Mouse (Mus musculus): ENCODE results near the gene Tbl1x.

Gene Tbl1x

DNA sequence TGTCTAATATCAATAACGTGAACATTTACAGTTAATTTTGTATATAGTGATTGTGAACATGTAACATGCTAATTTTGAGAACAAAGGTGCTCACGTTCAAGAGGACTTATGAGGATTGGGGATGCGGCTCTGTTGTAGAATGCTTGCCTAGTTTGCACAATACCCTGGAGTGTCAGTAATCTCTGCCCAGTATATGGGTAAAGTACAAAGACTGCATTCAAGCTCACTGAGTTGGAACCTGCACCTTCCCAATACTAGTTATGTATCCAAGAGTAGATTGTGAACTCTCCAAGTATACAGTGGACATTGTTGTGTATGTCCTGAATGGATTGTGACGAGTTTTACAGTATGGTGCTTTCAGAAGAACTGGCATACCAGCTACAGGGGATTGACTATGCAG, 33.7 kb downstream of the Tbl1x start:
- no peak for DNase-seq (ENCODE audit: low read depth, low spot score)

- no peak for DNase-seq (ENCODE audit: low read depth, low spot score)
Measured at GRCm38 (mm10) chrX:77545362-77546078, 34.7 kb downstream of the Tbl1x start.

GRCm38 (mm10) chrX:77546448-77546847, 35.6 kb downstream of the Tbl1x start:
- no peak for DNase-seq (ENCODE audit: low read depth, low spot score)

DNA sequence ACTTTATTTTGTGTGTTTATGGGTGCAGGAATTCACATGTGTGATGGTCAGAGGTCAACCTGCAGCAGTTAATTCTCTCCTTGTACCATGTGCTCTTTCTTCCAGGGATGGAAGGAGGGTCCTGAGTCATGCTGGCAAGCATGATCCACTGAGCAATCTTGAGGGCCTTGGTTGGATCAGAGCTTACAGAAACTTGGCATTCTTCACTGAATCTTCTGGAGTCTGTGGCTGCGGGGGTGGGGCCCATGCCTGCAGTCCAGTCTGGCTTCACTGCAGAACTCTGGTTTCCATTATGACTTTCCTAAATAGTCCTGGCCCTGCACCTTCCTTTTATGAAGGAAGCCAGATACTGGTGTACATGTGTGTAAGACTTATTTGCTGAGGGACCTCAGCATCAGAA, 38.1 kb downstream of the Tbl1x start:
- DNase-seq (ENCODE audit: low read depth, low spot score): no peak

- no peak for DNase-seq (ENCODE audit: low read depth, low spot score)
Measured at GRCm38 (mm10) chrX:77550388-77550787, 39.6 kb downstream of the Tbl1x start.

- no peak for DNase-seq (ENCODE audit: low read depth, low spot score)
Measured at GRCm38 (mm10) chrX:77551306-77551705, 40.5 kb downstream of the Tbl1x start.

DNA sequence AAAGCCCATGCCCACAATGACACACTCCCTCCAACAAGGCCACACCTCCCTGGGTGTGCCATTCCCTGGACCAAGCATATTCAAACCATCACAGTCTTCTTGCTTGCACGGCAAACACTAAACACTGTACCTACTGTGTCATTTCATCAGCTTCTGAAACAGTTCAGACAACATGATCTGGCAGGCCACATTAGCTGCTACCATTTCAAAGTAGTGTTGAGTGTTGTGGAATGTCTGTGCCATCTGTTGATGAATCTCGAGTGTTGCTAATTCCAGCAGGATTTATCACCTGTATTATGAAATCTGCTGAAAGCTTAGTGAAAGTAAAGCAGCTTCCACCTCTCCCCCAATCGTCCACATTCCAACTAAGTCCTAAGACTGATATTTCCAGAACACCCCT, 41.3 kb downstream of the Tbl1x start:
- no peak for DNase-seq (ENCODE audit: low read depth, low spot score)

GRCm38 (mm10) chrX:77555985-77556384, 45.2 kb downstream of the Tbl1x start:
- no peak for DNase-seq (ENCODE audit: low read depth, low spot score)

GRCm38 (mm10) chrX:77559199-77559881, 48.5 kb downstream of the Tbl1x start:
- DNase-seq (ENCODE audit: low read depth, low spot score): no peak

DNA sequence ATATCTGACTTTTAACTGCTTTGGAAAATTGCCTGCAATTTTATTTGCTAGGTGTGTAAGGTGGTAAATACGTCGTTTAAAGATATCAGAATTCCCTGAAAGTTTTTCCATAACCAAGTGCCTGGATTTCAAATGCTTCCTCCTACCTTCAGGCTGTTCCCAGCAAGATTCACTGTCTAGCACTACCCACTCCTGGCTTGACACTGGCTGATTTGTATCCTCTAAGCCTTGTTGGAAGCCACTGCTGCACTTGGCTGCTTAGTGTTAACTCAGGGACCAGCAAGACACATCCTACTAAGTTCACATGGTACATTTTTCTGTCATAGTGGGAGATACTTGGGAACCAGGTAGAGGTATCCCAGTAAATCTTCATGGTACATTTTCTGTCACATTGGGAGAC, 52.8 kb downstream of the Tbl1x start:
- DNase-seq (ENCODE audit: low read depth, low spot score): no peak

GRCm38 (mm10) chrX:77566739-77567138, 55.9 kb downstream of the Tbl1x start:
- no peak for DNase-seq (ENCODE audit: low read depth, low spot score)

DNA sequence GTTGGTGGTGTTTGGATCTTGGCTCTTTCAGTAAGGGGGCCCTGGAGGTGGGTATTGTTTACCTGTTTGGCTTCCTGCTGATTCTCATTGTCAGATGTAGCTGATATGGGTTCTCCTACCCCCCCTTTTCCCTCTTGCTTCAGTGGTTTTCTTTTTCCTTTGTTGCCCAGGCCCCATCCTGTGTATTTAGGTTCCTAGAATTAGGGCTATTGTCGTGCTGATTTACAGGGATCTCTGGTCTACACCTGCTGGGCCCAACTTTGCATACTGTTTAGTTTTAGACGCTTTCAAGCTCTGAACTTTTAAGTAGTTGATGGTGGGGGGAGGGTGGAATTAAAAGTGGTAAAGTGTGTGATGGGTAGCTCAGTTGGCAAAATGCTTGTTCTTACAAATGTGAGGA, 57.2 kb downstream of the Tbl1x start:
- DNase-seq (ENCODE audit: low read depth, low spot score): no peak

- no peak for DNase-seq (ENCODE audit: low read depth, low spot score)
Measured at GRCm38 (mm10) chrX:77573743-77574142, 62.9 kb downstream of the Tbl1x start.

GRCm38 (mm10) chrX:77577108-77577507, 66.3 kb downstream of the Tbl1x start:
- no peak for DNase-seq (ENCODE audit: low read depth, low spot score)

DNA sequence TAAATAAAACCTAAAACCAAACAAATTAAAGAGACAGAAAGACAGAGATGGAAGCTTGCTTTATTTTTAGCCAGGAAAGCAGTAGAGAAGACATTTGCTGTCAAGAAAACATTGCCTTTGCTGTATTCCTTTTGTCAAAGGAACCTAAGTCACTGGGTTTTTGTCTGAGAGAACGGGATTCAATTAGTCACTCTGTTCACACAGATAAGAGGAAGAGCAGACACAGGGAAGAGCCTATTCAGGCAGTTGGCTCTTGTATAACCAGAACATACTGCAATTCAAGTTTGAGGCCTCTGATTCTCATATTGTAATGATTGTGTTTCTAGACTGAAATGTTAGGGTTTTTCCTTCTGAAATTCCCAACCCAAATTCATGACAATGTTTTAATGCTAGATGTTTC, 67.4 kb downstream of the Tbl1x start:
- no peak for DNase-seq (ENCODE audit: low read depth, low spot score)

DNA sequence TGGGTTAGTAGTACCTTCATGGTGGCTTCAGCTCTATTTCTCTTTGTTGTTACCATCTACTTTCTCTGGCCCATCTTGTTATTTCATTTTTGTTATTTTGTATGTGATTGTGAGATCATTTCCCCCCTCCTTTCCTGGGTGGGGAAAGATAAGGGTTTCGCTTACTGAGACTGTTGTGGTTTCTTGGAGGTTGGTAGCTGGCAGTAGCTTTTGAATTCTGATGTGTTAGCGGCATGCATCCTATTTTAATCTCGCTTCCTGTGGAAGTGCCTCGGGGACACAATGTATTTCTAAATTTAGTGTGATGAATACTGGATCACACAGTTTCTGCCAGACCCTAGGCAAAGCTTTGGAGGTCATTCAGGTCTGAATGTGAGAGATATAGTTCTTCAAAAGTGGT, 69.2 kb downstream of the Tbl1x start:
- no peak for DNase-seq (ENCODE audit: low read depth, low spot score)

DNA sequence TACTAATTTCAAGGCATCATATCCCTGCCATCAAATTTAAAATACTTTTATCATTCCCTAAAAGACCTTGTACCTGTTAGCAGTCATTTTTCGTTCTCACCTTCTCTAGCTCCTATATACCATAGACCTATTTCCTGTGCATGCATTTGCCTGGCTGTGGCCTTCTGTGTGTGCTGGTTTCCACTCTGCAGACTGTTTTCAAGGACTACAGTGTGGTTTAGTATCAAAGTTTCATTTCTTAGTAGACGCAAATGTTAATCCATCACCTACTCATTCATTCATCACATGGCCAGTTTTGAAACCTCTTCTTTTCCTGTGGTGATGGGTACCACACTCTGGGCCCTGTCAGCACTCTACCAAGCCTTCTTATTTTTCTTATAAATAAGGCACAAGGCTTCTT, 75.2 kb downstream of the Tbl1x start:
- no peak for DNase-seq (ENCODE audit: low read depth, low spot score)

DNA sequence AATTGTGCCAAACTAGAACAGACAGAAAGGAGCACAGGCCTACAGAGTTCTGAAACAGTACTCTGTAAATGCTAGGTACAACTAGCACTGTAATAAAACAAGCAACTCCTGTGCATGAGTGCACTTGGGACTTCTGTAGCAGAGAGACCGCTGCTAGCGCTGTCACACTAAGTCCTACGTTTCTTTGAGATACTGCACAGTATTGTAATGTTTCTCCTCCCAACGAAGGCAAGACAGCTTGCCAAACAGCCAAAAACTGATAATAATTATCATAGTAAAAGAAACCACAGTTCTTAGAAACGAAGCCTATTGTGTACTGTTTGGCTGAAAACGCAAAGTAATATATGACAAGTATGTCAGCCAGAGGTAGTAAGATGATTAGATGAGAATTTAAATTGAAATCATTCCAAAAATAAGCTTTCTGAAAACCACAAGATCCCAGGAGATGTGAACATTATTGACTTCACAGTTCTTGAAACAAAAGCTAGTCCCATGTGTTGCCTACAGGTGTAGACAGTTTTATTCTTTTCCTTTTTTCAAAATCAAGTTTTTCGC, 83.9 kb downstream of the Tbl1x start:
- no peak for DNase-seq (ENCODE audit: low read depth, low spot score)

- DNase-seq (ENCODE audit: low read depth, low spot score): peak; percentile 60
Measured at GRCm38 (mm10) chrX:77597674-77598073, 86.9 kb downstream of the Tbl1x start.

GRCm38 (mm10) chrX:77598736-77599135, 87.9 kb downstream of the Tbl1x start:
- DNase-seq (ENCODE audit: low read depth, low spot score): no peak

DNA sequence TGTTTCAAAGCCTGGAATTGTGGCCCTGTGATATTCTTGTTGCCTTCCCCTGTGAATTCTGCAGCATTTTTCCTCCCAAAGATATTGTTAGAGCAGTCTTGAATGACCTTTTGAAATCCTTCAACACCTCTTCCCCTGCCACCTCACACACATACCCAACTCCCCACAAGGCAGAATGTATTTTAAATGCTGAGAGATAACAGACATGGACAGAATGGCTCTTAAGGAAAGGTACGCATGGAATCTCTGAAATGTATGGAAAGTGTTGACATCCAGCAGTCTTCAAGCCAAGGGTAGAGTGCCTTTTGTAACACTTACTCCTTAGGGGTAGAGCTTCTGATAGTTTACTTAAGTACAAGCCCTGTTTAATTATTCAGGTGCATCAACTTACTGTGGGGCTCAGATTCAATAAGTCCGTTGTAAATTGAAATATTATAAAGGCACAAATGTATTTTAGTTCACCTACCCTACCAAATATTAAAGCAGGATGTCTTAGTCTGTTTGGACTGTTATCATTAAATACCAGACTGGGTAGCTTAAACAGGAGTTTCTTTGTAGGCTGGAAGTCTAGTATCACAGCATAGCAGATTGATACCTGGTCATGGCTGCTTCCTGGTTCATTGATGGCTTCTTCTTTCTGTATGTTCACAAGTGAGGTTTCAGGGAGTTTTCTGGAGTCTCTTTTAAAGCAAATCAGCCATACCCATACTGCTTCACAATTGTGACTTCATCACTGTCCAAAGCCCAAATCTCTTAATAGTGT, 92.9 kb downstream of the Tbl1x start:
- DNase-seq (ENCODE audit: low read depth, low spot score): no peak

DNA sequence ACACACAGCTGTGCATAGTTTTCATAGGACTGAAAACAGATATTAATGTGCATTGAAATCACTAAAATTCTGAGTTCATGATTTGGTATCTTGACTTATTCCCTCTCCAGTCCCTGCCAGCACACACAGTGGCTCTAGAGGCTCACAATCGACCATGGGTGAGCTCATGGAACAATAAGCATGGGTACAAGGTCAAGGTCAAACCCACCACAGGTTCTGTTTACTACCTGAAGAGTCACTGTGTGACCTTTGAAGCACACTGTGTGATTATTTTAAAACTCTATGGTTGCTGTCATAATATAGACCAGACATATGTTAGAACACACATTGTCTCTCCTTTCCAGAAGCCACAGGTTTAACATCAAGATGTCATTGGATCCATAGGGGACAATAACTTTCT, 96.7 kb downstream of the Tbl1x start:
- no peak for DNase-seq (ENCODE audit: low read depth, low spot score)

Measured in telencephalon, adult 2 months (tissue).